Mouse (Mus musculus): ENCODE results near the gene Tnfrsf8. TPM values are rescaled to one million over a fixed set of nuclear protein-coding genes. Genes with fewer than 3 reads are reported as not detected.

The Tnfrsf8 gene
- total RNA-seq, 1 experiment: 5.1 TPM

GRCm38 (mm10) chr4:145224613-145225012 lies 90.4 kb downstream of the Tnfrsf8 start:
- in situ Hi-C loops (cut with MboI; ENCODE audit: low sequenced_read_pairs in 2 of 2, unreplicated experiment in 2 of 2): loop anchor here in 1 of 2 experiments (25.0 kb wide), 1 partner anchor 263 kb away; no protein-coding TSS in a partner anchor
- DNase-seq (ENCODE audit: low read depth, low spot score): no peak
- Histone ChIP-seq H3K9me3 (ENCODE audit: control insufficient read depth, insufficient read depth, low read depth, low read length) (no peaks in the 10 kb centered on the region), H3K4me1 (ENCODE audit: control insufficient read depth in 2 of 2, insufficient read depth in 2 of 2, low read length in 2 of 2, poor library complexity in 1 of 2) (no peaks in the 10 kb centered on the region), H3K27ac (ENCODE audit: insufficient read depth, low read depth, low read length, poor library complexity, severe bottlenecking) (no peak overlapping the region), H3K36me3 (ENCODE audit: control insufficient read depth, insufficient read depth, low read length, poor library complexity, severe bottlenecking) (no peaks in the 10 kb centered on the region), H3K4me3 (ENCODE audit: insufficient read depth in 1 of 2, low read depth in 1 of 2, low read length in 2 of 2, poor library complexity in 1 of 2, severe bottlenecking in 1 of 2) (no peak overlapping the region), H3K9ac (ENCODE audit: insufficient read depth, low read depth, low read length, poor library complexity, severe bottlenecking) (no peak overlapping the region)
- TF ChIP-seq MAFK (IDR thresholded peaks at IDR 0.05; ENCODE audit: insufficient read depth, low read depth, low read length) (no peak), CHD2 (IDR thresholded peaks at IDR 0.05; ENCODE audit: low read depth, low read length) (no peak), ZNF384 (IDR thresholded peaks at IDR 0.05; ENCODE audit: low read depth, low read length) (no peak), HCFC1 (IDR thresholded peaks at IDR 0.05; ENCODE audit: borderline replicate concordance, insufficient read depth, low read length) (no peak), ZC3H11A (IDR thresholded peaks at IDR 0.05; ENCODE audit: borderline replicate concordance, low read depth, low read length) (no peak)

GRCm38 (mm10) chr4:145222064-145222463 lies 92.9 kb downstream of the Tnfrsf8 start:
- no peak overlapping the region for H3K4me3 ChIP-seq (ENCODE audit: insufficient read depth in 1 of 2, low read depth in 1 of 2, low read length in 2 of 2, poor library complexity in 1 of 2, severe bottlenecking in 1 of 2)
- H3K36me3 ChIP-seq (ENCODE audit: control insufficient read depth, insufficient read depth, low read length, poor library complexity, severe bottlenecking): peaks cover 3% of the 10 kb centered on the region; the same call in 1 of the 2 replicates
- no peak overlapping the region for H3K27ac ChIP-seq (ENCODE audit: insufficient read depth, low read depth, low read length, poor library complexity, severe bottlenecking)
- no peaks in the 10 kb centered on the region for H3K9me3 ChIP-seq (ENCODE audit: control insufficient read depth, insufficient read depth, low read depth, low read length)
- H3K4me1 ChIP-seq (ENCODE audit: control insufficient read depth in 2 of 2, insufficient read depth in 2 of 2, low read length in 2 of 2, poor library complexity in 1 of 2): no peaks in the 10 kb centered on the region
- in situ Hi-C loops (cut with MboI; ENCODE audit: low sequenced_read_pairs in 2 of 2, unreplicated experiment in 2 of 2): loop anchor here in 1 of 2 experiments (25.0 kb wide), 1 partner anchor 265 kb away; no protein-coding TSS in a partner anchor
- H3K9ac ChIP-seq (ENCODE audit: insufficient read depth, low read depth, low read length, poor library complexity, severe bottlenecking): no peak overlapping the region
- no peak for TF ChIP-seq HCFC1 (IDR thresholded peaks at IDR 0.05; ENCODE audit: borderline replicate concordance, insufficient read depth, low read length)
- TF ChIP-seq ZNF384 (IDR thresholded peaks at IDR 0.05; ENCODE audit: low read depth, low read length): no peak
- TF ChIP-seq CHD2 (IDR thresholded peaks at IDR 0.05; ENCODE audit: low read depth, low read length): no peak
- no peak for TF ChIP-seq ZC3H11A (IDR thresholded peaks at IDR 0.05; ENCODE audit: borderline replicate concordance, low read depth, low read length)
- no peak for TF ChIP-seq MAFK (IDR thresholded peaks at IDR 0.05; ENCODE audit: insufficient read depth, low read depth, low read length)
- DNase-seq (ENCODE audit: low read depth, low spot score): no peak

- Histone ChIP-seq H3K4me1 (ENCODE audit: control insufficient read depth in 2 of 2, insufficient read depth in 2 of 2, low read length in 2 of 2, poor library complexity in 1 of 2) (no peaks in the 10 kb centered on the region), H3K4me3 (ENCODE audit: insufficient read depth in 1 of 2, low read depth in 1 of 2, low read length in 2 of 2, poor library complexity in 1 of 2, severe bottlenecking in 1 of 2) (no peak overlapping the region), H3K9ac (ENCODE audit: insufficient read depth, low read depth, low read length, poor library complexity, severe bottlenecking) (no peak overlapping the region), H3K36me3 (ENCODE audit: control insufficient read depth, insufficient read depth, low read length, poor library complexity, severe bottlenecking) (peaks cover 3% of the 10 kb centered on the region; the same call in 1 of the 2 replicates), H3K9me3 (ENCODE audit: control insufficient read depth, insufficient read depth, low read depth, low read length) (no peaks in the 10 kb centered on the region), H3K27ac (ENCODE audit: insufficient read depth, low read depth, low read length, poor library complexity, severe bottlenecking) (no peak overlapping the region)
- no peak for DNase-seq (ENCODE audit: low read depth, low spot score)
- in situ Hi-C loops (cut with MboI; ENCODE audit: low sequenced_read_pairs in 2 of 2, unreplicated experiment in 2 of 2): loop anchor here in 1 of 2 experiments (25.0 kb wide), 1 partner anchor 266 kb away; no protein-coding TSS in a partner anchor
- TF ChIP-seq ZNF384 (IDR thresholded peaks at IDR 0.05; ENCODE audit: low read depth, low read length) (no peak), HCFC1 (IDR thresholded peaks at IDR 0.05; ENCODE audit: borderline replicate concordance, insufficient read depth, low read length) (no peak), ZC3H11A (IDR thresholded peaks at IDR 0.05; ENCODE audit: borderline replicate concordance, low read depth, low read length) (no peak)
Observed at GRCm38 (mm10) chr4:145221379-145221778, 93.6 kb downstream of the Tnfrsf8 start.

DNA sequence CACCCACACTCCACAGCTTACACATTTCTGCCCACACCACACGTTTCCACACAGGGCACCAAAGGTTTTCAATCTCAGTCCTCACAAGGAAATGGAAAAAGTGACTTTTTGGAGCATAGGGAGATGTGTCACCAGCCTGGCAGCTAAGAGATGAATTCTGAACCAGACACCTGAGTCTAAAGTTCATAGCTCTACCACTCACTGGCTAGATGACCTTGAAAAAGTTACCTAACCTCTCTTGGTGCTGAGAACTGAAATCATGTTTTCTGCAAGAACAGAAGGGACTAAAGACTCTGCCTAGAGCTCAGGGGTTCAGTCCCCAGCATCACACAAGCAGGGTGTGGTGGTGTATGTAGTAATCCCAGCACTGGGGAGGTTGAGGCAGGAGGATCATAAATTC lies 95.0 kb downstream of the Tnfrsf8 start:
- no peak for DNase-seq (ENCODE audit: low read depth, low spot score)
- H3K9ac ChIP-seq (ENCODE audit: insufficient read depth, low read depth, low read length, poor library complexity, severe bottlenecking): no peak overlapping the region
- H3K36me3 ChIP-seq (ENCODE audit: control insufficient read depth, insufficient read depth, low read length, poor library complexity, severe bottlenecking): peaks cover 7% of the 10 kb centered on the region; the same call in 1 of the 2 replicates
- no peak overlapping the region for H3K4me3 ChIP-seq (ENCODE audit: insufficient read depth in 1 of 2, low read depth in 1 of 2, low read length in 2 of 2, poor library complexity in 1 of 2, severe bottlenecking in 1 of 2)
- H3K27ac ChIP-seq (ENCODE audit: insufficient read depth, low read depth, low read length, poor library complexity, severe bottlenecking): no peak overlapping the region
- H3K4me1 ChIP-seq (ENCODE audit: control insufficient read depth in 2 of 2, insufficient read depth in 2 of 2, low read length in 2 of 2, poor library complexity in 1 of 2): no peaks in the 10 kb centered on the region; a peak in 2 of 4 replicates
- in situ Hi-C loops (cut with MboI; ENCODE audit: low sequenced_read_pairs in 2 of 2, unreplicated experiment in 2 of 2): loop anchor here in 1 of 2 experiments (25.0 kb wide), 1 partner anchor 267 kb away; no protein-coding TSS in a partner anchor
- no peaks in the 10 kb centered on the region for H3K9me3 ChIP-seq (ENCODE audit: control insufficient read depth, insufficient read depth, low read depth, low read length)
- TF ChIP-seq ZC3H11A (IDR thresholded peaks at IDR 0.05; ENCODE audit: borderline replicate concordance, low read depth, low read length) (no peak), CHD2 (IDR thresholded peaks at IDR 0.05; ENCODE audit: low read depth, low read length) (no peak), HCFC1 (IDR thresholded peaks at IDR 0.05; ENCODE audit: borderline replicate concordance, insufficient read depth, low read length) (no peak), MAFK (IDR thresholded peaks at IDR 0.05; ENCODE audit: insufficient read depth, low read depth, low read length) (no peak), ZNF384 (IDR thresholded peaks at IDR 0.05; ENCODE audit: low read depth, low read length) (no peak)
